Mouse (Mus musculus): Measurements from ENCODE around the gene Diaph3.

DNA sequence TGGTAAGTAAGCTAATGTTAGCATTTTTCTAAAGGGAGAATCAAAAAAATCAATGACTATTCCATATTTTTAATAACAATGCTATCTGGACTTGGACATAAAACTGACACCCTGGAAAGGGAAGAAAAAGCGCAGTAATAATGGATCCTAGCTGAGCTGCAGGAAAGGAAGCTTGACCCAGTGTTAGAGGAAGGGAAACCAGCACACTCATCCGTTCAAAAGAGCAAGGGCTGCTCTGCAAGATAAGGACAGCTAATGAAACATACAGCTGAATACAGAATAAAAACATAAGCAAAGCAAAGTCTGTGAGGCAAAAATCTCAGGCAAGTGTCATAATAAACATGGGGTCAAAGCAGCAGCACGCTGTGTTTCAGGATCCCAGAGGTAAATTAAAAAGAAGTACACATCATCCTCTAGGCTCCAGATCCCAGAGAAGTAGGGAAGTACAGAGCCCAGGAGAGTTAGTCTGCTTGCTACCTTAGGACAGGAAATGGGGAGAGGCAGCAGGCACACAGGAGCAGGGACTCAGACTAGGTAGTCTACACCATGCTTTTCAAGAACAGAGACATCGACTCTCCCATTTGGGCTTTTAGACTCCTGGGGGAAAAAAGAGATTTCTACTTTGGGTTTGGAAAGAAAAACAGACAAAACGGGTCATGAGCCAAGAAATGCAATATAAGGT, 255.5 kb downstream of the Diaph3 start:
- TF ChIP-seq POLR2A (IDR thresholded peaks at IDR 0.05; ENCODE audit: borderline replicate concordance, extremely low read depth, low read depth, low read length): no peak
- no peak for TF ChIP-seq CTCF (IDR thresholded peaks at IDR 0.05; ENCODE audit: insufficient read depth, low read length)

Data from lung, adult 2 months (tissue).